Mouse (Mus musculus) heart, adult 9 months (tissue): ENCODE measurements at regions not wholly inside any gene's neighbourhood (a gene's known extent, or its start where the extent isn't known, plus 50 kb on each side); places are given as distances from the start of the nearest gene placed in this dataset.

ENCODE experiments used
- DNase-seq, 2 experiments: peaks; one replicate each; pipeline ENCODE4 v3.0.0; 2022; ENCODE audit warnings: low spot score in 2 of 2

GRCm38 (mm10) chr13:55962254-55962866, 126.4 kb upstream of the Pitx1 start:
- no peak for DNase-seq

- no peak for DNase-seq
These were observed 118.4 kb upstream of the Pitx1 start for GRCm38 (mm10) chr13:55954346-55954745.

GRCm38 (mm10) chr13:55953426-55953825, 117.4 kb upstream of the Pitx1 start:
- no peak for DNase-seq

GRCm38 (mm10) chr13:55950773-55951172, 114.8 kb upstream of the Pitx1 start:
- DNase-seq, result no peak

GRCm38 (mm10) chr13:55948591-55948990, 112.6 kb upstream of the Pitx1 start:
- no peak for DNase-seq

GRCm38 (mm10) chr13:55948144-55948543, 112.2 kb upstream of the Pitx1 start:
- no peak for DNase-seq

- no peak for DNase-seq
These were observed 101.4 kb upstream of the Pitx1 start for GRCm38 (mm10) chr13:55937417-55937816.

- DNase-seq, result no peak
These were observed 101.0 kb upstream of the Pitx1 start for GRCm38 (mm10) chr13:55937000-55937399.

GRCm38 (mm10) chr13:55930637-55931036, 94.6 kb upstream of the Pitx1 start:
- no peak for DNase-seq

- DNase-seq, result no peak
These were observed 93.8 kb upstream of the Pitx1 start for GRCm38 (mm10) chr13:55929814-55930213.

- no peak for DNase-seq
These were observed 87.6 kb upstream of the Pitx1 start for GRCm38 (mm10) chr13:55923505-55924136.

- no peak for DNase-seq
These were observed 81.3 kb upstream of the Pitx1 start for GRCm38 (mm10) chr13:55917316-55917715.

GRCm38 (mm10) chr13:55912271-55912711, 76.3 kb upstream of the Pitx1 start:
- no peak for DNase-seq

- no peak for DNase-seq
These were observed 73.9 kb upstream of the Pitx1 start for GRCm38 (mm10) chr13:55909941-55910340.

- no peak for DNase-seq
These were observed 68.9 kb upstream of the Pitx1 start for GRCm38 (mm10) chr13:55904884-55905283.

GRCm38 (mm10) chr13:55902255-55902654, 66.3 kb upstream of the Pitx1 start:
- DNase-seq, result no peak

- DNase-seq, result no peak
These were observed 64.2 kb upstream of the Pitx1 start for GRCm38 (mm10) chr13:55900190-55900526.

- DNase-seq, result no peak
These were observed 63.7 kb upstream of the Pitx1 start for GRCm38 (mm10) chr13:55899501-55900189.

GRCm38 (mm10) chr13:55898999-55899398, 63.0 kb upstream of the Pitx1 start:
- DNase-seq, result no peak

- no peak for DNase-seq
These were observed 62.4 kb upstream of the Pitx1 start for GRCm38 (mm10) chr13:55898257-55898950.

- DNase-seq, result no peak
These were observed 59.5 kb upstream of the Pitx1 start for GRCm38 (mm10) chr13:55895505-55895904.

- DNase-seq, result no peak
These were observed 57.4 kb upstream of the Pitx1 start for GRCm38 (mm10) chr13:55893154-55894018.
